Mouse (Mus musculus): Measurements from ENCODE around the gene Nr2e1.

Gene Nr2e1

GRCm38 (mm10) chr10:42583157-42583872 lies at the start of gene Nr2e1, which contains the start of gene Ostm1:
Gene Nr2e1, minus strand, starts transcription at chr10:42583632.
Gene Ostm1, plus strand, starts transcription at chr10:42583822.
- DNase-seq (ENCODE audit: low spot score) = no peak

- DNase-seq (ENCODE audit: low spot score) = no peak
Measured at GRCm38 (mm10) chr10:42632453-42633360, 49.3 kb upstream of the Nr2e1 start.

- no peak for DNase-seq (ENCODE audit: low spot score)
Measured at GRCm38 (mm10) chr10:42631754-42632452, 48.5 kb upstream of the Nr2e1 start.

GRCm38 (mm10) chr10:42630596-42631355 lies 47.3 kb upstream of the Nr2e1 start:
- no peak for DNase-seq (ENCODE audit: low spot score)

- no peak for DNase-seq (ENCODE audit: low spot score)
Measured at GRCm38 (mm10) chr10:42625907-42626306, 42.5 kb upstream of the Nr2e1 start.

GRCm38 (mm10) chr10:42618291-42618690 lies 34.9 kb upstream of the Nr2e1 start:
- DNase-seq (ENCODE audit: low spot score) = no peak

GRCm38 (mm10) chr10:42614766-42615165 lies 31.3 kb upstream of the Nr2e1 start:
- no peak for DNase-seq (ENCODE audit: low spot score)

GRCm38 (mm10) chr10:42613639-42614381 lies 30.4 kb upstream of the Nr2e1 start:
- DNase-seq (ENCODE audit: low spot score) = no peak

GRCm38 (mm10) chr10:42613075-42613474 lies 29.6 kb upstream of the Nr2e1 start:
- no peak for DNase-seq (ENCODE audit: low spot score)

GRCm38 (mm10) chr10:42606757-42607156 lies 23.3 kb upstream of the Nr2e1 start:
- DNase-seq (ENCODE audit: low spot score) = no peak

- no peak for DNase-seq (ENCODE audit: low spot score)
Measured at GRCm38 (mm10) chr10:42604874-42605273, 21.4 kb upstream of the Nr2e1 start.

GRCm38 (mm10) chr10:42601556-42601955 lies 18.1 kb upstream of the Nr2e1 start:
- no peak for DNase-seq (ENCODE audit: low spot score)

- DNase-seq (ENCODE audit: low spot score) = no peak
Measured at GRCm38 (mm10) chr10:42598615-42599014, 15.2 kb upstream of the Nr2e1 start.

GRCm38 (mm10) chr10:42593201-42593600 lies 9.8 kb upstream of the Nr2e1 start:
- DNase-seq (ENCODE audit: low spot score) = no peak

- no peak for DNase-seq (ENCODE audit: low spot score)
Measured at GRCm38 (mm10) chr10:42591993-42592686, 8.7 kb upstream of the Nr2e1 start.

GRCm38 (mm10) chr10:42591185-42591992 lies 8.0 kb upstream of the Nr2e1 start:
- DNase-seq (ENCODE audit: low spot score) = no peak

- DNase-seq (ENCODE audit: low spot score) = no peak
Measured at GRCm38 (mm10) chr10:42590261-42591184, 7.1 kb upstream of the Nr2e1 start.

GRCm38 (mm10) chr10:42589505-42589904 lies 6.1 kb upstream of the Nr2e1 start:
- no peak for DNase-seq (ENCODE audit: low spot score)
